Mouse (Mus musculus) limb, embryonic 13.5 days (tissue): ENCODE results near the gene Wnt7b. TPM values are rescaled to one million over a fixed set of nuclear protein-coding genes. Genes with fewer than 3 reads are reported as not detected.

Experiments
- ATAC-seq: fragments of 200-750 bp; cut with Nextera tagmentation; 2 replicates; pipeline ENCODE4 v1.8.0; 2017; ENCODE audit warnings: low read depth, moderate number of reproducible peaks, moderate TSS enrichment; ENCODE audit not compliant: low FRiP score
- H3K27ac ChIP-seq: fragments of 300-500 bp; sonication (generic); 2 replicates; pipeline ENCODE4 v1.5.1; 2015; ENCODE audit warnings: inconsistent platforms, mild to moderate bottlenecking, moderate library complexity
- H3K27me3 ChIP-seq: fragments of 300-500 bp; sonication (generic); 2 replicates; pipeline ENCODE4 v1.6.1; 2015; ENCODE audit warnings: mild to moderate bottlenecking, inconsistent platforms
- H3K36me3 ChIP-seq: fragments of 300-500 bp; sonication (generic); 2 replicates; pipeline ENCODE4 v1.6.1; 2015; ENCODE audit warnings: inconsistent platforms, mild to moderate bottlenecking, moderate library complexity
- H3K4me1 ChIP-seq: fragments of 300-500 bp; sonication (generic); 2 replicates; pipeline ENCODE4 v1.6.1; 2015; ENCODE audit warnings: inconsistent platforms
- H3K4me2 ChIP-seq: fragments of 300-500 bp; sonication (generic); replicated peaks from 2 replicates; pipeline ENCODE4 v1.6.1; 2015; ENCODE audit warnings: inconsistent platforms, mild to moderate bottlenecking, moderate library complexity
- H3K4me3 ChIP-seq: fragments of 300-500 bp; sonication (generic); 2 replicates; pipeline ENCODE4 v1.5.1; 2015; ENCODE audit warnings: moderate library complexity, mild to moderate bottlenecking, inconsistent platforms
- H3K9ac ChIP-seq: fragments of 300-500 bp; sonication (generic); 2 replicates; pipeline ENCODE4 v1.6.1; 2015; ENCODE audit warnings: mild to moderate bottlenecking, inconsistent platforms
- H3K9me3 ChIP-seq: fragments of 300-500 bp; sonication (generic); 2 replicates; pipeline ENCODE4 v1.6.1; 2016; ENCODE audit warnings: inconsistent platforms
- WGBS: fragments of 180-500 bp; shearing (Covaris S2); methylation state at CpG from one replicate; pipeline ENCODE4 v1.1.7; 2015; 5-methylcytosine and 5-hydroxymethylcytosine counted together
- polyA plus RNA-seq: library from polyadenylated mRNA; unstranded; fragments of >200 nt; fragmentation: Nextera tagmentation; extraction: Ambion mirVana; gene quantifications from 2 replicates; pipeline ENCODE4 v1.2.1, GENCODE M21; 2015

Wnt7b gene
- polyA plus RNA-seq, 1 experiment from 2014 or later = 34.9 TPM

DNA sequence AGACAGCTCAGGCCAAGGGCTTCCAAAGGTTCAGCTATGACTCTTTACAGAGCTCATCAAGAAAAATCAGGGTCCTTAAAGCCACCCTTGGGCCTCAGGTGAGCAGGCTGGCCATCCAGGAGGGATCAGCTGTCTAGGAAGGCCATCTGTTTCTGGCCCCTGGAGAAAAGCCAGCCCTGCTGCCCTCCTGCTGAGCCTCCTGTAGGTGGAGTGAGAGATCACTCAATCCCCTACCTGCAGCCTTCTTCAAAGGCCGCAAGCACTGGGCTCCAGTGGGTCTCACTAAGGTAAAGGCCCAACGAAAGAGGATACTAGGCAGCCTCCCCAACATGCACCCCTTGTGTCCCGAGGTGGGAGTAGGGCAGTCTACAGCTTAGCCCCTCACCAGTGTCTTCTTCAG, 50.2 kb downstream of the Wnt7b start:
- no peak overlapping the region for H3K4me2 ChIP-seq
- no peak overlapping the region for H3K27ac ChIP-seq
- no peak overlapping the region for H3K9ac ChIP-seq
- H3K4me1 ChIP-seq = peaks cover 12% of the 10 kb centered on the region
- ATAC-seq = no peak
- no peak overlapping the region for H3K4me3 ChIP-seq
- no peaks in the 10 kb centered on the region for H3K27me3 ChIP-seq
- 71% methylated on average over 3 of the region's 3 CpGs for WGBS
- no peaks in the 10 kb centered on the region for H3K9me3 ChIP-seq
- no peaks in the 10 kb centered on the region for H3K36me3 ChIP-seq

GRCm38 (mm10) chr15:85529911-85530310, 52.4 kb downstream of the Wnt7b start:
- no peak overlapping the region for H3K4me2 ChIP-seq

GRCm38 (mm10) chr15:85524404-85524950, 57.8 kb downstream of the Wnt7b start:
- no peak for ATAC-seq
- 28% methylated on average over 12 of the region's 12 CpGs for WGBS
- Histone ChIP-seq H3K36me3 (no peaks in the 10 kb centered on the region), H3K4me2 (no peak overlapping the region), H3K27ac (no peak overlapping the region), H3K9ac (no peak overlapping the region), H3K4me1 (peaks cover 11% of the 10 kb centered on the region), H3K4me3 (no peak overlapping the region), H3K27me3 (peaks cover 18% of the 10 kb centered on the region), H3K9me3 (no peaks in the 10 kb centered on the region)

More at GRCm38 (mm10) chr15:85529911-85530310, 52.4 kb downstream of the Wnt7b start:
- no peak for ATAC-seq
- H3K36me3 ChIP-seq = no peaks in the 10 kb centered on the region
- H3K4me1 ChIP-seq = peaks cover 12% of the 10 kb centered on the region
- H3K27ac ChIP-seq = no peak overlapping the region
- peaks cover 6% of the 10 kb centered on the region for H3K27me3 ChIP-seq
- H3K4me3 ChIP-seq = no peak overlapping the region
- H3K9ac ChIP-seq = no peak overlapping the region
- WGBS = 53% methylated on average over 3 of the region's 3 CpGs
- no peaks in the 10 kb centered on the region for H3K9me3 ChIP-seq

DNA sequence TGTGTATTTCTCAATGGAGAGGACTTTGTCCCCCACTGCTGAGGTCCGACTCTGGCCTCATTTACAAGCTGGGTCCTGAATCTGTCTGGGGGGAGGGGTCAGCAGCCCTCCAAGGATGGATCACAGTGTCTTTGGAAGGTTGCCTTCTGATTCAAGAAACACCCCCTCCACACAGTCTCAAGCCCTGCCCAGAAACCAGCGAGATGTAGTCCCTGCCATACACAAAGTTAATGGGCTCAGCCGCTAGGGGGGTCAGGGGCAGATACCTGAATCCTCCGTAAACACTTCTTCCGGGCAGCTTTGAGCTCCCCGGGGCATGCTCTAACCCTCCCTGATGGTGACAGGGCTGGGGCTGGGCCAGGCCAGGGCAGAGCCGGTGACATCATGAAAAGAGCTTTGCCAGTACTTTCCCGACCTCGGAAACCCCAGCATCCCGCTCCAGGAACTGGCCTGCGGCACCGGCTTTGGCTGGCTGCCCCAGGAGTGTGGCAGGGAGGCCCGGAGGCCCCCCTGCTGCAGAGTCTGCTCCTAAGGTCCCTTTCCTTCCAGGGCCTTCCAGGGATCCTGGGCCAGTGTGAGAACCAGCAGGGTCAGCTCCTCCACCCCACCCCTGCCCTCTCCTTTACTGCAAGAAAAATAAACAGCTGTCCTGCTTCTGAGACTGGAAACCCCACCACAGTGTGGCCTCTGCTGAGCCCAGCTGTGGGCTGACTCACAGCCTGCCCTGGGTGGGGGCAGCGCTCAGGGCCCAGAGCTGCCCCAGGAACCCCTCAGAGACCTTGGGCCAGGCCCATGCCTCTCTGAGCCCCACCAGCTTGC, 58.9 kb downstream of the Wnt7b start:
- H3K9me3 ChIP-seq = no peaks in the 10 kb centered on the region
- peak overlapping the region; percentile 49 for H3K4me2 ChIP-seq
- ATAC-seq = peak; percentile 76
- H3K4me3 ChIP-seq = no peak overlapping the region
- H3K36me3 ChIP-seq = no peaks in the 10 kb centered on the region
- H3K27me3 ChIP-seq = peaks cover 18% of the 10 kb centered on the region
- peak overlapping the region; percentile 22; the same call in 1 of the 2 replicates for H3K27ac ChIP-seq
- H3K9ac ChIP-seq = peak overlapping the region; percentile 26; the same call in 1 of the 2 replicates
- peaks cover 11% of the 10 kb centered on the region for H3K4me1 ChIP-seq
- WGBS = 4% methylated on average over 14 of the region's 14 CpGs

- no peak for ATAC-seq
- Histone ChIP-seq H3K4me1 (peaks cover 11% of the 10 kb centered on the region), H3K4me2 (no peak overlapping the region), H3K27me3 (peaks cover 8% of the 10 kb centered on the region), H3K9me3 (no peaks in the 10 kb centered on the region), H3K36me3 (no peaks in the 10 kb centered on the region), H3K9ac (no peak overlapping the region), H3K4me3 (no peak overlapping the region), H3K27ac (no peak overlapping the region)
- WGBS = 50% methylated on average over 4 of the region's 4 CpGs
Observed at GRCm38 (mm10) chr15:85519438-85519837, 62.8 kb downstream of the Wnt7b start.

DNA sequence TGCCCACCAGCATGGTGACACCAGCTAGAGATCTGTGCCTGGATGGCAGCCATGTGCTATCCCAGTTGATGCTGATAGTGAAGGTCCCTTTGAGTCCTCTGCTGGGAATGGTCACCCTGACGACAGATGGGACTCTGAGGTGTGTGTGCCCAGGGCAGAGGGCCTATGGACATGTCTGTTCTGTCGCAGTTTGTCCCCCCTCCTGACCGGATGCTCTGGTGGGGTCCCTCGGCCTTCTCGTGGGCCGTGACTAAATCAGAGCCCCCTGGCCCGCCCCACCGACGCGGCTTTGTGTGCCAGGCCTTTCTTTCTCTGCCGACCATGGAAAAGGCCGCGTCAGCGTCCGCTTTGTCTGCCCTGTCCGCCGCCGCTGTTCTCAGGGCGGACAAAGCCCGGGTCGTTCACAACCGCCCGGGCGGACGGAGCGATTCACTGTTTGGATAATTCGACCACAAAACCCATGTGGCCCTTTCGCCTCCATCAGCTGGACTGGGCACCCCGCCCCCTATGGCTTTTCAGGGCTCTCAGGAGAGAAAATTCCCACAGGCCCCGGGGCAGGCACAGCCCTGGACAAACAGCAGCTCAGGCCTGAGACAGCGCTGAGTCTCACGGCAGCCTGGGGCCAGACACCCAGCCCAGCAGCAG, 74.8 kb downstream of the Wnt7b start:
- no peaks in the 10 kb centered on the region for H3K36me3 ChIP-seq
- no peak overlapping the region for H3K9ac ChIP-seq
- no peaks in the 10 kb centered on the region for H3K9me3 ChIP-seq
- no peaks in the 10 kb centered on the region for H3K27me3 ChIP-seq
- 80% methylated on average over 32 of the region's 32 CpGs for WGBS
- no peak overlapping the region for H3K27ac ChIP-seq
- peaks cover 6% of the 10 kb centered on the region; the same call in 1 of the 2 replicates for H3K4me1 ChIP-seq
- H3K4me2 ChIP-seq = no peak overlapping the region
- H3K4me3 ChIP-seq = no peak overlapping the region
- no peak for ATAC-seq

DNA sequence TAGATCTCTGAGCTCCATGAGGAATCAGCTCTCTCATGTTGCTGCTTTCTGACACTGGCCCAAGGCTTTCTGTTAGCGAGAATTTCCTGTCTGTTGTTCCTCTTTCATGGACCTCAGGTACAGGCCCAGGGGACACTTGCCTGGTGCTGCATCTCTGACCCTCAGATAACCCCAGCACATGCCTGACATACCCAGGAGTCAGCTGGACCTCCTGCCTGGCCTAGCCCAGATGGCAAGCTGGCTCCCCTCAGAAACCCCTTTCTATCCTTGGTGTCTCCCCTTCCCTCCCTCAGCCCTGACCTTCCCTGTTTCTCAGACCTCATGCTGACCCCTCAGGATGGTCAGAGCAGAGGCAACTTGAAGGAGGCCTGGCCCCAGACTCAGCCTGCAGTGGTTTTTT, 75.6 kb downstream of the Wnt7b start:
- no peak for ATAC-seq
- 50% methylated on average over 1 of the region's 1 CpGs for WGBS
- H3K36me3 ChIP-seq = no peaks in the 10 kb centered on the region
- no peak overlapping the region for H3K4me3 ChIP-seq
- no peaks in the 10 kb centered on the region for H3K27me3 ChIP-seq
- H3K9me3 ChIP-seq = no peaks in the 10 kb centered on the region
- peaks cover 6% of the 10 kb centered on the region; the same call in 1 of the 2 replicates for H3K4me1 ChIP-seq
- H3K27ac ChIP-seq = no peak overlapping the region
- no peak overlapping the region for H3K9ac ChIP-seq
- H3K4me2 ChIP-seq = no peak overlapping the region

DNA sequence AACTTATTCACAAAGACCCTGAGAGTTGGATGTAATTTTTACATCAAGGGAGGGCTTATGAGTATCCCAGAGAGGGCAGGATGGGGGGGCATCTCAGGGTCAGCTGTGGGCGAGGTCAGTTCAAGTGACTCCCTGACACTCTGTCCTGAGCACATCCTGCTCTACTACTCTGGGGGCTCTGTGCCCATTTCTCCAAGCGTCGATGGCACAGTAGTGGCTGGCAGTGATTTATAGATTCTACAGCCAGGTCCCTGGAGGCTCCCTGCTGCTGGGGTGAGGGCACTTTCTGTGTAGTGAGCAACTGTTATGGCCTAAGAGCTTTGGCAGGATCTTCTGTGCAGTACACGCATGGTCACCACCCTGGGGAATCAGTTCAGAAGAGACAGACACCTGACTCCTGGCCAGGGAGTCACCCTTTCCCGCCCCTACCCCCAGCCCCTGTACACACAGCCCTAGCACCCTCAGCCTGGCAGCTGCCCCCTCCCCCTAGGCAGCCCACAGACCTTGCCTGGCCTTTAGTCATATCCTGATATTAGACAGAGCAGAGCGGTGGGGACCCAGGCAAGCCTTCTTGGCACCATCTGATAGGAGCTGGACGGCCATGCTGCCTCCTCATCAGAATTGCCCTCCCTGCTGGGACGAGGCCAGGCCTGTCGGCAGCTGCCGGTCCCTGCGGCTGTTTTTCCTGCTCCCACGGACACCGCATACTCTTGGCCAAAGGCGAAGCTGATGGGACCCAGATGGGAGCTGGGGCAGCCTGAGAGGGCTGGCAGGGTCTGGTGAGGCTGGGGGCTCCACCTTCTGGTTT, 77.0 kb downstream of the Wnt7b start:
- WGBS = 42% methylated on average over 14 of the region's 14 CpGs
- Histone ChIP-seq H3K4me3 (no peak overlapping the region), H3K9me3 (no peaks in the 10 kb centered on the region), H3K27ac (no peak overlapping the region; the same call in 1 of the 2 replicates), H3K4me1 (peaks cover 6% of the 10 kb centered on the region; the same call in 1 of the 2 replicates), H3K36me3 (no peaks in the 10 kb centered on the region), H3K9ac (peak overlapping the region; percentile 2; the same call in 1 of the 2 replicates), H3K27me3 (no peaks in the 10 kb centered on the region), H3K4me2 (no peak overlapping the region)
- no peak for ATAC-seq

GRCm38 (mm10) chr15:85503127-85503526, 79.1 kb downstream of the Wnt7b start, which contains the start of gene 7530416G11Rik:
Gene 7530416G11Rik, minus strand, starts transcription at chr15:85503227.
- H3K27me3 ChIP-seq = peaks cover 5% of the 10 kb centered on the region
- 86% methylated on average over 8 of the region's 8 CpGs for WGBS

DNA sequence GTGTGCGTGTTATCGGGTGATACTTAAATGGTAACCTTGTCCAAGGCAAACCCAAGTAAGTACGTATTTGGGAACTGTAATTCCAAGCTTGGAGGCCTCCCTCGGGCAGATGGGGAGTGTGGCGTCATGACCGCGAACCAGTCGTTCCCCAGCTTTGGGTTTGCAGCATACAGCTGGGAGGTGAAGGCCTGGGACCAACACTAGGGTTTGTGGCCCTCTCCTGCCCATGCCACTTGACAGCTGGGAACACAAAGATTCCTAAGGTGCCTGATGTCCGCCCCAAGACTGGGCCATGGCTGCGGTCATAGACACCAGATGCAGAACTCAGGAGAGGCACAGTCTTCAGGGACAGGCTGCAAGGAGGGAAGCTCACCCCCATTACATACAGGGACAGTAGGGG, 82.0 kb downstream of the Wnt7b start:
- Histone ChIP-seq H3K4me1 (peaks cover under 1% of the 10 kb centered on the region; the same call in 1 of the 2 replicates), H3K4me3 (no peak overlapping the region), H3K36me3 (no peaks in the 10 kb centered on the region), H3K27ac (no peak overlapping the region), H3K4me2 (no peak overlapping the region), H3K9me3 (no peaks in the 10 kb centered on the region), H3K9ac (no peak overlapping the region), H3K27me3 (peaks cover 24% of the 10 kb centered on the region)
- WGBS = 80% methylated on average over 10 of the region's 10 CpGs
- ATAC-seq = no peak

More at GRCm38 (mm10) chr15:85503127-85503526, 79.1 kb downstream of the Wnt7b start, which contains the start of gene 7530416G11Rik:
- Histone ChIP-seq H3K9ac (no peak within 1 kb of the TSS), H3K4me2 (no peak within 1 kb of the TSS), H3K36me3 (no peaks in the 10 kb centered on the region), H3K4me1 (peaks cover 6% of the 10 kb centered on the region; the same call in 1 of the 2 replicates), H3K4me3 (no peak within 1 kb of the TSS), H3K27ac (no peak within 1 kb of the TSS), H3K9me3 (no peaks in the 10 kb centered on the region)
- ATAC-seq = no peak

- Histone ChIP-seq H3K9me3 (no peaks in the 10 kb centered on the region), H3K36me3 (no peaks in the 10 kb centered on the region), H3K27me3 (peaks cover 46% of the 10 kb centered on the region), H3K27ac (no peak overlapping the region), H3K9ac (no peak overlapping the region), H3K4me3 (no peak overlapping the region), H3K4me2 (no peak overlapping the region), H3K4me1 (no peaks in the 10 kb centered on the region; the same call in 1 of the 2 replicates)
- ATAC-seq = no peak
- 65% methylated on average over 10 of the region's 10 CpGs for WGBS
Observed at GRCm38 (mm10) chr15:85497981-85498475, 84.2 kb downstream of the Wnt7b start.
